Mouse (Mus musculus) forebrain, embryonic 13.5 days (tissue): Measurements from ENCODE around the gene Ap3d1. TPM values are rescaled to one million over a fixed set of nuclear protein-coding genes. Genes with fewer than 3 reads are reported as not detected.

Experiments used
- ATAC-seq: fragments of 200-750 bp; cut with Nextera tagmentation; 2 replicates; pipeline ENCODE4 v1.8.0; 2017
- H3K27ac ChIP-seq: fragments of 300-500 bp; sonication (generic); 2 replicates; pipeline ENCODE4 v1.5.1; 2015; ENCODE audit warnings: inconsistent platforms, mild to moderate bottlenecking, moderate library complexity
- H3K27me3 ChIP-seq: fragments of 300-500 bp; sonication (generic); 2 replicates; pipeline ENCODE4 v1.6.1; 2015; ENCODE audit warnings: mild to moderate bottlenecking, inconsistent platforms
- H3K36me3 ChIP-seq: fragments of 300-500 bp; sonication (generic); 2 replicates; pipeline ENCODE4 v1.6.1; 2015; ENCODE audit warnings: mild to moderate bottlenecking, inconsistent platforms; ENCODE audit not compliant: poor library complexity, severe bottlenecking
- H3K4me1 ChIP-seq: fragments of 300-500 bp; sonication (generic); 2 replicates; pipeline ENCODE4 v1.6.1; 2015; ENCODE audit warnings: inconsistent platforms
- H3K4me2 ChIP-seq: fragments of 300-500 bp; sonication (generic); 2 replicates; pipeline ENCODE4 v1.6.1; 2015; ENCODE audit warnings: inconsistent platforms, mild to moderate bottlenecking, moderate library complexity
- H3K4me3 ChIP-seq: fragments of 300-500 bp; sonication (generic); 2 replicates; pipeline ENCODE4 v1.5.1; 2015; ENCODE audit warnings: mild to moderate bottlenecking, inconsistent platforms
- H3K9ac ChIP-seq: fragments of 300-500 bp; sonication (generic); 2 replicates; pipeline ENCODE4 v1.6.1; 2015; ENCODE audit warnings: mild to moderate bottlenecking, inconsistent platforms
- H3K9me3 ChIP-seq: fragments of 300-500 bp; sonication (generic); replicated peaks from 2 replicates; pipeline ENCODE4 v1.6.1; 2016; ENCODE audit warnings: inconsistent platforms
- WGBS: fragments of 180-500 bp; shearing (Covaris S2); methylation state at CpG from one replicate; pipeline ENCODE4 v1.1.7; 2015; 5-methylcytosine and 5-hydroxymethylcytosine counted together
- polyA plus RNA-seq: library from polyadenylated mRNA; unstranded; fragments of >200 nt; fragmentation: Nextera tagmentation; extraction: Ambion mirVana; gene quantifications from 2 replicates; pipeline ENCODE4 v1.2.1, GENCODE M21; 2015

Ap3d1 gene
- polyA plus RNA-seq, 1 experiment from 2014 or later = 82.9 TPM

- ATAC-seq = no peak
- Histone ChIP-seq H3K27ac (no peak overlapping the region), H3K9me3 (no peaks in the 10 kb centered on the region), H3K4me2 (peak overlapping the region; percentile 75), H3K36me3 (peaks cover 13% of the 10 kb centered on the region), H3K27me3 (no peaks in the 10 kb centered on the region), H3K4me1 (peaks cover 49% of the 10 kb centered on the region), H3K4me3 (peak overlapping the region; percentile 74), H3K9ac (peak overlapping the region; percentile 83)
- WGBS = 47% methylated on average over 4 of the region's 4 CpGs
Measured at GRCm38 (mm10) chr10:80700732-80701131, 41.3 kb downstream of the Ap3d1 start.

GRCm38 (mm10) chr10:80700038-80700504, 42.0 kb downstream of the Ap3d1 start:
- WGBS = 89% methylated on average over 7 of the region's 7 CpGs
- peak overlapping the region; percentile 75 for H3K4me2 ChIP-seq

GRCm38 (mm10) chr10:80698605-80699004, 43.5 kb downstream of the Ap3d1 start:
- no peak for ATAC-seq
- no peak overlapping the region for H3K4me2 ChIP-seq
- 91% methylated on average over 9 of the region's 9 CpGs for WGBS
- no peak overlapping the region for H3K9ac ChIP-seq
- H3K27me3 ChIP-seq = no peaks in the 10 kb centered on the region
- H3K36me3 ChIP-seq = peaks cover 24% of the 10 kb centered on the region
- no peak overlapping the region; the same call in 1 of the 2 replicates for H3K27ac ChIP-seq
- peaks cover 42% of the 10 kb centered on the region for H3K4me1 ChIP-seq
- H3K9me3 ChIP-seq = no peaks in the 10 kb centered on the region
- no peak overlapping the region for H3K4me3 ChIP-seq

More at GRCm38 (mm10) chr10:80700038-80700504, 42.0 kb downstream of the Ap3d1 start:
- H3K27me3 ChIP-seq = no peaks in the 10 kb centered on the region
- peaks cover 11% of the 10 kb centered on the region for H3K36me3 ChIP-seq
- H3K4me1 ChIP-seq = peaks cover 49% of the 10 kb centered on the region
- ATAC-seq = no peak
- no peak overlapping the region for H3K27ac ChIP-seq
- H3K9me3 ChIP-seq = no peaks in the 10 kb centered on the region
- H3K4me3 ChIP-seq = no peak overlapping the region
- H3K9ac ChIP-seq = no peak overlapping the region

- no peak overlapping the region for H3K4me3 ChIP-seq
- no peak overlapping the region for H3K27ac ChIP-seq
- no peak for ATAC-seq
- H3K4me2 ChIP-seq = no peak overlapping the region
- H3K36me3 ChIP-seq = peaks cover 32% of the 10 kb centered on the region
- H3K9me3 ChIP-seq = no peaks in the 10 kb centered on the region
- H3K4me1 ChIP-seq = peaks cover 34% of the 10 kb centered on the region
- no peaks in the 10 kb centered on the region for H3K27me3 ChIP-seq
- peak overlapping the region; percentile 43; the same call in 1 of the 2 replicates for H3K9ac ChIP-seq
- whole genome bisulfite sequencing = 85% methylated on average over 9 of the region's 9 CpGs
Measured at GRCm38 (mm10) chr10:80697812-80698211, 44.3 kb downstream of the Ap3d1 start.

GRCm38 (mm10) chr10:80697393-80697787, 44.7 kb downstream of the Ap3d1 start:
- ATAC-seq = no peak
- WGBS = 95% methylated on average over 8 of the region's 8 CpGs
- H3K9ac ChIP-seq = no peak overlapping the region
- peaks cover 30% of the 10 kb centered on the region for H3K4me1 ChIP-seq
- H3K9me3 ChIP-seq = no peaks in the 10 kb centered on the region
- H3K27ac ChIP-seq = no peak overlapping the region
- no peak overlapping the region for H3K4me2 ChIP-seq
- H3K4me3 ChIP-seq = no peak overlapping the region
- no peaks in the 10 kb centered on the region for H3K27me3 ChIP-seq
- peaks cover 33% of the 10 kb centered on the region for H3K36me3 ChIP-seq

- Histone ChIP-seq H3K9me3 (no peaks in the 10 kb centered on the region), H3K36me3 (peaks cover 33% of the 10 kb centered on the region), H3K27me3 (no peaks in the 10 kb centered on the region), H3K9ac (peak overlapping the region; percentile 43; the same call in 1 of the 2 replicates), H3K4me3 (no peak overlapping the region), H3K4me2 (no peak overlapping the region), H3K4me1 (peaks cover 30% of the 10 kb centered on the region), H3K27ac (no peak overlapping the region)
- WGBS = 74% methylated on average over 12 of the region's 12 CpGs
- no peak for ATAC-seq
Measured at GRCm38 (mm10) chr10:80696502-80697392, 45.3 kb downstream of the Ap3d1 start.

GRCm38 (mm10) chr10:80695801-80696501, 46.1 kb downstream of the Ap3d1 start:
- Histone ChIP-seq H3K36me3 (peaks cover 34% of the 10 kb centered on the region), H3K27ac (no peak overlapping the region), H3K27me3 (no peaks in the 10 kb centered on the region), H3K4me3 (no peak overlapping the region), H3K9me3 (no peaks in the 10 kb centered on the region), H3K4me1 (peaks cover 26% of the 10 kb centered on the region), H3K9ac (no peak overlapping the region), H3K4me2 (no peak overlapping the region)
- WGBS = 73% methylated on average over 10 of the region's 10 CpGs
- ATAC-seq = no peak

GRCm38 (mm10) chr10:80695186-80695585, 46.9 kb downstream of the Ap3d1 start:
- no peak overlapping the region for H3K27ac ChIP-seq
- WGBS = 89% methylated on average over 2 of the region's 2 CpGs
- no peak overlapping the region for H3K4me3 ChIP-seq
- H3K4me2 ChIP-seq = no peak overlapping the region
- H3K36me3 ChIP-seq = peaks cover 42% of the 10 kb centered on the region
- H3K9ac ChIP-seq = no peak overlapping the region
- no peaks in the 10 kb centered on the region for H3K9me3 ChIP-seq
- H3K4me1 ChIP-seq = peaks cover 19% of the 10 kb centered on the region
- no peak for ATAC-seq
- H3K27me3 ChIP-seq = no peaks in the 10 kb centered on the region

GRCm38 (mm10) chr10:80694159-80694938, 47.7 kb downstream of the Ap3d1 start:
- no peak overlapping the region for H3K4me2 ChIP-seq
- no peak overlapping the region; the same call in 1 of the 2 replicates for H3K27ac ChIP-seq
- peaks cover 50% of the 10 kb centered on the region for H3K36me3 ChIP-seq

GRCm38 (mm10) chr10:80693401-80694045, 48.5 kb downstream of the Ap3d1 start:
- 92% methylated on average over 12 of the region's 12 CpGs for WGBS
- Histone ChIP-seq H3K4me2 (no peak overlapping the region), H3K27ac (no peak overlapping the region), H3K9ac (peak overlapping the region; percentile 12; the same call in 1 of the 2 replicates), H3K9me3 (no peaks in the 10 kb centered on the region), H3K36me3 (peaks cover 54% of the 10 kb centered on the region), H3K27me3 (no peaks in the 10 kb centered on the region), H3K4me3 (no peak overlapping the region), H3K4me1 (peaks cover 9% of the 10 kb centered on the region; the same call in 1 of the 2 replicates)
- no peak for ATAC-seq

More at GRCm38 (mm10) chr10:80694159-80694938, 47.7 kb downstream of the Ap3d1 start:
- H3K9me3 ChIP-seq = no peaks in the 10 kb centered on the region
- ATAC-seq = no peak
- no peaks in the 10 kb centered on the region for H3K27me3 ChIP-seq
- H3K4me1 ChIP-seq = peaks cover 10% of the 10 kb centered on the region; the same call in 1 of the 2 replicates
- WGBS = 91% methylated on average over 13 of the region's 13 CpGs
- H3K9ac ChIP-seq = peak overlapping the region; percentile 12; the same call in 1 of the 2 replicates
- H3K4me3 ChIP-seq = no peak overlapping the region
